Mouse (Mus musculus) ES-Bruce4 (cell line): Measurements from ENCODE around the gene Akap2.

Source experiments
- CTCF ChIP-seq: IDR thresholded peaks from one replicate; pipeline ENCODE4 v1.8.1; 2011; ENCODE audit warnings: low read depth, low read length
- EP300 ChIP-seq: IDR thresholded peaks from 2 replicates; pipeline ENCODE4 v1.6.1; 2011; ENCODE audit warnings: low read depth, low read length; ENCODE audit not compliant: insufficient read depth

DNA sequence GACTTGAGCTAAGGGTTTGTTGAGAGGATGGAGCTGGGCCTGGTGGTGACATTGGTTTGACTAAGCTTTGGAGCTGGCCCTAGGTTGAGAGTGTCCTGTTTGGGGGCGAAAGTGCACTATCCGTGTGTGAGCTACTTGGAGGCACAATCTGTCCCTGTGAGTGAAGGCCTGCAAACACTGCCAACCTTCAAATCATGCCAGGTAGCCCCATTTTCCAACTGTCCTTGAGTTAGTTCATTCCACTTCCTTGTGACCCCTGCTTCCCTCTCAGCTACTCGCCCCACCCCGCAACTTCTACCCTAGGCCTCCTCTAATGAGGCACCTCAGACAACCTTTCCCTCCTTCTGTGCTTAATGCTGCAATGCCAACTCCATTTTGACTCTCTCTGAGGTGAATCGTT lies 84.5 kb downstream of the Akap2 start:
- no peak for TF ChIP-seq EP300
- TF ChIP-seq CTCF: no peak
